Mouse (Mus musculus): ENCODE measurements around the gene Sema5b.

DNA sequence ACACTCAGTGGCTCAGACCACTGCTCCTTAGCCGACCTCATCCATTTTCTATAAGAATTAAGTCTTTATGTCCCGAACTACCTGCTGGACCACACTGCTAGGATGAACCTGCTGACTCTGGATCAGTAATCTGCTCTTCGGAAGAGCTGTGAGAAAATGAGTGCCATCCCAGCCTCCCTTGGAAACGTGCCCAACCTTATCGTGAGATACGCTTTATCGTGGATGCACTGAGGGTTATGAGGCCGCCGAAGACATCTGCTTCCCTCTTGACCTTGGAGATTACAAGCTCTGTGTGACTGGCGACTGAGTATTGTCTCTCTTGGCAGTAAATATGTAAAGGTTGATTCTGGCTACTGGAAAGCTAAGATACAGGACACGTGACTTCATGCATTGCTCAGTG, 38.5 kb upstream of the Sema5b start:
- TF ChIP-seq POLR2A (IDR thresholded peaks at IDR 0.05; ENCODE audit: insufficient read length, low read depth) (no peak), MAX (IDR thresholded peaks at IDR 0.05; ENCODE audit: low read depth) (no peak), E2F4 (IDR thresholded peaks at IDR 0.05; ENCODE audit: insufficient read depth) (no peak), MYOD1 (IDR thresholded peaks at IDR 0.05; ENCODE audit: control insufficient read depth in 1 of 3, insufficient read length in 2 of 3, low read depth in 2 of 3) (no peak), MYOG (IDR thresholded peaks at IDR 0.05; ENCODE audit: control insufficient read depth in 1 of 3, insufficient read depth in 1 of 3, insufficient read length in 2 of 3, low read depth in 2 of 3) (no peak), POLR2AphosphoS2 (IDR thresholded peaks at IDR 0.05; ENCODE audit: insufficient read length, low read depth) (no peak), USF1 (IDR thresholded peaks at IDR 0.05; ENCODE audit: low read depth) (no peak), TCF12 (IDR thresholded peaks at IDR 0.05; ENCODE audit: insufficient read depth, poor library complexity, severe bottlenecking) (no peak)
